ENCODE assay signal across 16 mouse cellular contexts in the genomic region with DNA sequence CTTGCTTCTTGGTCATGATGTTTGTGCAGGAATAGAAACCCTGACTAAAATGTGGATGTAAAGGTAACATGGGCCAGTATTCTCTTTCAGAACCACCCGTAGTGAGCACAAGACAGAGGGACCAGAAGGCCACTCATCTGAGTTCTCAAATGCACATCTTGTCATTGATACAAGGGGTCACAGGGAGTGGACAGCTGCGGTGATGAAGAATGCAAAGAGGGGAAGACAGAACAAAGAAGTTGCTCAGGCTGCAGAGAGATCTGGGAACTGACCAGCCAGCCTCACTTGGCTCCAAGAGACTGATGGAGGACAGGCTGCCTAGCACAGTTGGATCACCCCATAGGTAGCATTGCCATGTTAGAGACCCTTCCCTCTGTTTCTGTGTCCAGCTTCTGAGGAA.
"Had no signal": no experiment of that assay in that cellular context is flagged by ENCODE, and none has a peak within 500 bp of the region (broad histone marks: within the 10 kb centered on the region; RNA-seq: fewer than 3 reads in every experiment).

No protein-coding gene starts in this region.

- H3K27ac ChIP-seq: neural tube, embryonic 13.5 days; neural tube, embryonic 15.5 days; stomach, embryonic 15.5 days; stomach, postnatal 0 days had no signal

- H3K4me3 ChIP-seq: neural tube, embryonic 13.5 days; neural tube, embryonic 15.5 days; stomach, embryonic 15.5 days had no signal

- H3K27me3 ChIP-seq: neural tube, embryonic 13.5 days; neural tube, embryonic 15.5 days; stomach, embryonic 15.5 days had no signal

- H3K4me1 ChIP-seq: neural tube, embryonic 13.5 days; neural tube, embryonic 15.5 days; stomach, embryonic 15.5 days had no signal

- H3K9ac ChIP-seq: neural tube, embryonic 13.5 days; neural tube, embryonic 15.5 days; stomach, embryonic 15.5 days had no signal

- H3K4me2 ChIP-seq: neural tube, embryonic 13.5 days; neural tube, embryonic 15.5 days; stomach, embryonic 15.5 days had no signal

- H3K36me3 ChIP-seq: neural tube, embryonic 13.5 days; stomach, embryonic 15.5 days had no signal

- DNase-seq: retina, postnatal 1 day; right cerebral cortex, adult 18-20 months; right cerebral cortex, postnatal 14 days; right cerebral cortex, postnatal 25 days; right cerebral cortex, postnatal 4 days; spleen, adult 18-20 months; thymus, adult 18-20 months; thymus, adult 2 months; thymus, postnatal 14 days; thymus, postnatal 25 days; thymus, postnatal 36 days; thymus, postnatal 4 days had no signal
